Mouse (Mus musculus) embryo, embryonic 9.5 days (tissue): ENCODE measurements at regions not wholly inside any gene's neighbourhood (a gene's known extent, or its start where the extent isn't known, plus 50 kb on each side); places are given as distances from the start of the nearest gene placed in this dataset.

Experiments
- DNase-seq: peaks from one replicate; pipeline ENCODE4 v3.0.0-alpha.2; 2017; ENCODE audit errors: extremely low spot score

- no peak for DNase-seq
These were observed 88.6 kb upstream of the Adamts9 start for GRCm38 (mm10) chr6:93031812-93032330.

GRCm38 (mm10) chr6:93026068-93027022 lies 83.1 kb upstream of the Adamts9 start:
- DNase-seq = no peak

GRCm38 (mm10) chr6:93014534-93014933 lies 71.2 kb upstream of the Adamts9 start:
- DNase-seq = no peak

DNA sequence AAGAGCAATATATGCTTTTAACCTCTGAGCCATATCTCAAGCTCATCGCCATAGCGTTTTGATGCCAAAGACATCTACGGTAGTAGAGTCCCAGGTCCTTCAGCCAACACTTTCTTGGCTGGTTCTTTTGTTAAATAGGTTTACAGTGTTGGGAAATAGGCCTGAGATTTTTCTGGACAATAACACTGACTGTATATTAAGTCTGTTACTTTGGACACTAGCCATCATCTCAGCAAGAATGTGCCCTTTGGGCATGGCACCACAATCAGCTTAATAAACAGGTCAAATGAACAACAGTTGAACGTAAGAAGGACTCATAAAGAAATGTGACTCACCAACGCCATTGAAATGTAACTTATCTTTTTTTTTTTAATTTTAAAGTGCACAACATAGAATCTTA lies 68.6 kb upstream of the Adamts9 start:
- no peak for DNase-seq

GRCm38 (mm10) chr6:93004587-93005240 lies 61.4 kb upstream of the Adamts9 start:
- no peak for DNase-seq

- DNase-seq = no peak
These were observed 60.5 kb upstream of the Adamts9 start for GRCm38 (mm10) chr6:93003812-93004211.

GRCm38 (mm10) chr6:92993647-92994046 lies 50.4 kb upstream of the Adamts9 start:
- DNase-seq = no peak
